Mouse (Mus musculus) forebrain, postnatal 0 days (tissue): ENCODE results near the gene Gm17428. TPM values are rescaled to one million over a fixed set of nuclear protein-coding genes. Genes with fewer than 3 reads are reported as not detected.

Experiments
- ATAC-seq: fragments of 200-750 bp; cut with Nextera tagmentation; 2 replicates; pipeline ENCODE4 v1.8.0; 2017; ENCODE audit warnings: mild to moderate bottlenecking, moderate library complexity
- DNase-seq: peaks from one replicate; pipeline ENCODE4 v3.0.0-alpha.2; 2015
- H3K27ac ChIP-seq: fragments of 300-500 bp; sonication (generic); 2 replicates; pipeline ENCODE4 v1.5.1; 2014; ENCODE audit warnings: low read depth, mild to moderate bottlenecking, antibody characterized with exemption, low read length, moderate library complexity, mixed read lengths
- H3K27me3 ChIP-seq: fragments of 300-500 bp; sonication (generic); 2 replicates; pipeline ENCODE4 v1.6.1; 2014; ENCODE audit warnings: mild to moderate bottlenecking, low read length, mixed read lengths; ENCODE audit not compliant: insufficient read depth
- H3K36me3 ChIP-seq: fragments of 300-500 bp; sonication (generic); 2 replicates; pipeline ENCODE4 v1.6.1; 2014; ENCODE audit warnings: mild to moderate bottlenecking, moderate library complexity; ENCODE audit not compliant: insufficient read depth
- H3K4me1 ChIP-seq: fragments of 300-500 bp; sonication (generic); 2 replicates; pipeline ENCODE4 v1.6.1; 2014; ENCODE audit warnings: antibody characterized with exemption; ENCODE audit not compliant: insufficient read depth
- H3K4me2 ChIP-seq: fragments of 300-500 bp; sonication (generic); 2 replicates; pipeline ENCODE4 v1.6.1; 2014; ENCODE audit warnings: low read depth, mild to moderate bottlenecking, moderate library complexity
- H3K4me3 ChIP-seq: fragments of 300-500 bp; sonication (generic); 2 replicates; pipeline ENCODE4 v1.5.1; 2014; ENCODE audit warnings: low read depth, low read length, mixed read lengths
- H3K9ac ChIP-seq: fragments of 300-500 bp; sonication (generic); 2 replicates; pipeline ENCODE4 v1.6.1; 2014; ENCODE audit warnings: mild to moderate bottlenecking
- H3K9me3 ChIP-seq: fragments of 300-500 bp; sonication (generic); 2 replicates; pipeline ENCODE4 v1.6.1; 2016; ENCODE audit warnings: low read length
- CTCF ChIP-seq: sonication (generic); IDR thresholded peaks from 2 replicates; pipeline ENCODE4 v1.5.1; 2016; ENCODE audit warnings: antibody characterized with exemption, control low read depth, low read depth
- WGBS: fragments of 180-500 bp; shearing (Covaris S2); extraction: QIAGEN DNeasy Blood & Tissue Kit; methylation state at CpG from one replicate; pipeline ENCODE4 v1.1.7; 2014; 5-methylcytosine and 5-hydroxymethylcytosine counted together
- microRNA counts: library from miRNA; unstranded; fragments of <30 nt; microRNA quantifications from one replicate; lab custom pipeline; 2015
- microRNA-seq, 2 experiments: library from miRNA; unstranded; fragments of <30 nt; microRNA quantifications; one replicate each; pipeline ENCODE4; 2016
- polyA plus RNA-seq: library from polyadenylated mRNA; unstranded; fragments of >200 nt; fragmentation: Nextera tagmentation; extraction: Ambion mirVana; gene quantifications from 2 replicates; pipeline ENCODE4 v1.2.1, GENCODE M21; 2015
- total RNA-seq: library from RNA; depleted of rRNA; stranded (reverse); fragments of >200 nt; gene quantifications from 2 replicates; pipeline ENCODE4 v1.2.3, GENCODE M21; 2014; rRNA removed

Gene Gm17428
- total and polyA plus RNA-seq, 2 experiments from 2014 or later: not detected

DNA sequence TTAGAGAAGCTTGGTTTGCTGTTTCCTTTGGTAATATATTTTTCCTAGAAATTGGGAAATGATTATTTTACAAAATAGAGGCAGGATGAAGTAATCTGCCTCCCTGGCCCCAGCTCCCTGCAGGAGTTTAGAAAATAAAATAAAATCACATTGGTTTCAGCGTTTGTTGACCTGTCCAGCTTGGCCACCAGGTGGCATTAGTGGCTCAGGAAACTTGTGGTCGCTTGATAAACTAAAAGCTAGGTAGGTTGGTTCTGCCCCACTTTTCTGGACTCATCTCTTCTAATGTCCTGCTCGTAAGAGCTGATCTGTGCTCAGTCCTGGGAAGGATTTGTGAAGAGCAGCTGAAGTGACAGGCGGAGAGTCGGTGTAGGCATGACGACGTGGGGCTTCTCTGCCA lies 47.5 kb downstream of the Gm17428 start:
- Histone ChIP-seq H3K4me2 (no peak overlapping the region), H3K9me3 (no peaks in the 10 kb centered on the region), H3K27ac (no peak overlapping the region), H3K4me3 (no peak overlapping the region), H3K4me1 (peaks cover 10% of the 10 kb centered on the region), H3K27me3 (no peaks in the 10 kb centered on the region), H3K9ac (no peak overlapping the region), H3K36me3 (peaks cover 46% of the 10 kb centered on the region)
- WGBS: 58% methylated on average over 7 of the region's 7 CpGs
- ATAC-seq (0 out of 2 replicates have a peak, but pooled peaks have one; percentile 14), DNase-seq (peak; percentile 84)
- peak; percentile 77 for TF ChIP-seq CTCF

DNA sequence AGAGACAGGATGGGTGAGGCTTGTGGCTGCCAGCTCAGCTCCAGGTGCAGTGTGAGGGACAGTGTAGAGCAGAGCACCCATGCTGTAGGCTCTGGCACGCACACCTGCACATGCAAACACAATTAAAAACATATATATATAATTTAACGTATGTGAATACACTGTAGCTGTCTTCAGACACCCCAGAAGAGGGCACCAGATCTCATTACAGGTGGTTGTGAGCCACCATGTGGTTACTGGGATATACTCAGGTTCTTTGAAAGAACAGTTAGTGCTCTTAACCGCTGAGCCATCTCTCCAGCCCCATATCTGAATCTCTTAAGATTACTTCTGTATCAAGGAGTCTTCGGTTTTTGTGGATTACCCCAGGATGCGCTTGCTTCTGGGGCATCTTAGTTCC lies 48.8 kb downstream of the Gm17428 start:
- no peaks in the 10 kb centered on the region for H3K9me3 ChIP-seq
- no peak overlapping the region for H3K4me2 ChIP-seq
- no peaks in the 10 kb centered on the region for H3K27me3 ChIP-seq
- DNase-seq (no peak), ATAC-seq (no peak)
- WGBS: 83% methylated on average over 5 of the region's 5 CpGs
- no peak overlapping the region for H3K9ac ChIP-seq
- no peak overlapping the region for H3K27ac ChIP-seq
- H3K36me3 ChIP-seq: peaks cover 44% of the 10 kb centered on the region
- no peak overlapping the region for H3K4me3 ChIP-seq
- peaks cover 15% of the 10 kb centered on the region for H3K4me1 ChIP-seq
- TF ChIP-seq CTCF: peak; percentile 63

MicroRNAs encoded within 50 kb of the gene (microRNA counts, 519-probe panel; counts per million panel counts)
- microRNA mmu-miR-208a (lab: Ali Mortazavi, UCI) (3,552 counts per million, percentile 34 among the panel's probes with 10 or more counts), microRNA mmu-miR-208b (lab: Ali Mortazavi, UCI) (not detected)

Small RNA genes within 50 kb of the gene (microRNA-seq; reads per million reads assigned to microRNA genes)
- gene Mir208a: 0.77 to 10.7 reads per million in 2 experiments
- 15.5 to 70.4 reads per million in 2 experiments for gene Mir208b

Other genes with a start within 250 kb of the Gm17428 start
- gene Slc7a8, start 195.0 kb upstream of the Gm17428 start, total RNA-seq: 11.8 and 13.3 TPM in 2 replicates
- 12.5 and 14.5 TPM in 2 replicates for gene Slc7a8, start 195.0 kb upstream of the Gm17428 start, polyA plus RNA-seq
- gene Rnf212b, start 162.8 kb upstream of the Gm17428 start, total RNA-seq: not detected in 2 replicates
- not detected in 2 replicates for gene Rnf212b, start 162.8 kb upstream of the Gm17428 start, polyA plus RNA-seq
- gene Homez, start 106.0 kb upstream of the Gm17428 start, total RNA-seq: 7.1 and 7.2 TPM in 2 replicates
- 2.7 and 6.9 TPM in 2 replicates for gene Homez, start 106.0 kb upstream of the Gm17428 start, polyA plus RNA-seq
- gene Ppp1r3e, start 99.4 kb upstream of the Gm17428 start, total RNA-seq: 17.4 and 19.7 TPM in 2 replicates
- 2.3 and 3.3 TPM in 2 replicates for gene Ppp1r3e, start 99.4 kb upstream of the Gm17428 start, polyA plus RNA-seq
- gene Bcl2l2, start 93.6 kb upstream of the Gm17428 start, total RNA-seq: 33.2 and 38.0 TPM in 2 replicates
- 2.5 and 2.9 TPM in 2 replicates for gene Bcl2l2, start 93.6 kb upstream of the Gm17428 start, polyA plus RNA-seq
- 3.1 TPM in 1 of 2 replicates, not detected in the other for gene Gm20521, start 93.5 kb upstream of the Gm17428 start, total RNA-seq
- gene Gm20521, start 93.5 kb upstream of the Gm17428 start, polyA plus RNA-seq: 0.30 and 0.89 TPM in 2 replicates
- gene Pabpn1, start 84.4 kb upstream of the Gm17428 start, total RNA-seq: 113 and 116 TPM in 2 replicates
- gene Pabpn1, start 84.4 kb upstream of the Gm17428 start, polyA plus RNA-seq: 105 and 126 TPM in 2 replicates
- gene Slc22a17, start 63.8 kb upstream of the Gm17428 start, total RNA-seq: 327 and 359 TPM in 2 replicates
- 230 and 282 TPM in 2 replicates for gene Slc22a17, start 63.8 kb upstream of the Gm17428 start, polyA plus RNA-seq
- 22.2 and 29.8 TPM in 2 replicates for gene Efs, start 50.8 kb upstream of the Gm17428 start, total RNA-seq
- 13.4 and 13.5 TPM in 2 replicates for gene Efs, start 50.8 kb upstream of the Gm17428 start, polyA plus RNA-seq
- gene Il25, start 44.2 kb upstream of the Gm17428 start, total RNA-seq: 0.38 TPM in 1 of 2 replicates, not detected in the other
- gene Il25, start 44.2 kb upstream of the Gm17428 start, polyA plus RNA-seq: 0.18 and 0.58 TPM in 2 replicates
- gene Cmtm5, start 40.7 kb upstream of the Gm17428 start, total RNA-seq: 17.9 and 19.9 TPM in 2 replicates
- gene Cmtm5, start 40.7 kb upstream of the Gm17428 start, polyA plus RNA-seq: 17.7 and 22.7 TPM in 2 replicates
- gene Myh6, start 10.0 kb upstream of the Gm17428 start, total RNA-seq: 0.23 and 5.8 TPM in 2 replicates
- 2.3 and 2.5 TPM in 2 replicates for gene Myh6, start 10.0 kb upstream of the Gm17428 start, polyA plus RNA-seq
- gene Myh7, start 17.7 kb downstream of the Gm17428 start, total RNA-seq: 8.5 and 9.3 TPM in 2 replicates
- 8.8 and 9.6 TPM in 2 replicates for gene Myh7, start 17.7 kb downstream of the Gm17428 start, polyA plus RNA-seq
- gene Ngdn, start 38.5 kb downstream of the Gm17428 start, total RNA-seq: 24.2 and 36.8 TPM in 2 replicates
- gene Ngdn, start 38.5 kb downstream of the Gm17428 start, polyA plus RNA-seq: 47.9 and 51.3 TPM in 2 replicates
- 8.9 and 11.1 TPM in 2 replicates for gene Zfhx2, start 115.4 kb downstream of the Gm17428 start, total RNA-seq
- gene Zfhx2, start 115.4 kb downstream of the Gm17428 start, polyA plus RNA-seq: 2.7 and 7.5 TPM in 2 replicates
- 49.0 and 55.2 TPM in 2 replicates for gene Thtpa, start 117.9 kb downstream of the Gm17428 start, total RNA-seq
- 47.2 and 48.0 TPM in 2 replicates for gene Thtpa, start 117.9 kb downstream of the Gm17428 start, polyA plus RNA-seq
- gene Ap1g2, start 129.7 kb downstream of the Gm17428 start, total RNA-seq: 11.3 and 12.8 TPM in 2 replicates
- 4.2 and 5.5 TPM in 2 replicates for gene Ap1g2, start 129.7 kb downstream of the Gm17428 start, polyA plus RNA-seq
- gene Jph4, start 140.0 kb downstream of the Gm17428 start, total RNA-seq: 156 and 160 TPM in 2 replicates
- gene Jph4, start 140.0 kb downstream of the Gm17428 start, polyA plus RNA-seq: 47.4 and 55.3 TPM in 2 replicates
- 0.31 and 0.67 TPM in 2 replicates for gene Dhrs2, start 245.1 kb downstream of the Gm17428 start, total RNA-seq
- gene Dhrs2, start 245.1 kb downstream of the Gm17428 start, polyA plus RNA-seq: 0.30 and 0.57 TPM in 2 replicates